Mouse (Mus musculus): ENCODE measurements around the gene Mobp.

- TF ChIP-seq MYOG (IDR thresholded peaks at IDR 0.05; ENCODE audit: control insufficient read depth in 1 of 3, insufficient read depth in 1 of 3, insufficient read length in 2 of 3, low read depth in 2 of 3) = no peak
- no peak for TF ChIP-seq POLR2AphosphoS2 (IDR thresholded peaks at IDR 0.05; ENCODE audit: insufficient read length, low read depth)
- TF ChIP-seq POLR2A (IDR thresholded peaks at IDR 0.05; ENCODE audit: insufficient read length, low read depth) = no peak
- TF ChIP-seq E2F4 (IDR thresholded peaks at IDR 0.05; ENCODE audit: insufficient read depth) = no peak
- no peak for TF ChIP-seq CEBPB (IDR thresholded peaks at IDR 0.05; ENCODE audit: insufficient read depth, poor library complexity, severe bottlenecking)
- no peak for TF ChIP-seq TCF12 (IDR thresholded peaks at IDR 0.05; ENCODE audit: insufficient read depth, poor library complexity, severe bottlenecking)
- no peak for TF ChIP-seq USF1 (IDR thresholded peaks at IDR 0.05; ENCODE audit: low read depth)
- no peak for TF ChIP-seq MAX (IDR thresholded peaks at IDR 0.05; ENCODE audit: low read depth)
- no peak for TF ChIP-seq MYOD1 (IDR thresholded peaks at IDR 0.05; ENCODE audit: control insufficient read depth in 1 of 3, insufficient read length in 2 of 3, low read depth in 2 of 3)
- TF ChIP-seq REST (IDR thresholded peaks at IDR 0.05; ENCODE audit: insufficient read depth, insufficient read length) = no peak
Measured at GRCm38 (mm10) chr9:120151152-120151551, 1.6 kb downstream of the Mobp start.

Data from myocyte (in vitro differentiated cells).